Comparison of ENCODE assay signal across 8 mouse cellular contexts in genomic region chr10:71348637-71349280, GRCm38 (mm10). TPM values are rescaled to one million over a fixed set of nuclear protein-coding genes. Genes with fewer than 3 reads are reported as not detected.
DNase-seq lines count a peak whose midpoint lies in the region; ATAC-seq and TF ChIP-seq lines count a peak whose summit lies in the region.

No protein-coding gene starts in this region.

- H3K27me3 ChIP-seq in C2C12 (ENCODE audit: control insufficient read depth, insufficient read depth, insufficient read length): no peaks in the 10 kb centered on the region
- H3K27me3 ChIP-seq in embryonic facial prominence, embryonic 11.5 days (ENCODE audit: control insufficient read depth, insufficient read depth, low read length): no peaks in the 10 kb centered on the region
- no peaks in the 10 kb centered on the region for H3K27me3 ChIP-seq in hindbrain, postnatal 0 days (ENCODE audit: insufficient read depth, low read length)
- no peaks in the 10 kb centered on the region for H3K27me3 ChIP-seq in megakaryocyte, embryonic 14.5 days (replicated peaks)

- peak; percentile 17 for DNase-seq in cerebellum, adult 9-10 months
- no peak for DNase-seq in cerebellum, postnatal 4 days (ENCODE audit: low spot score in 2 of 2)
- no peak for DNase-seq in embryonic facial prominence, embryonic 11.5 days (ENCODE audit: low spot score)
- DNase-seq in hindbrain, postnatal 0 days (ENCODE audit: low spot score): no peak
- no peak for DNase-seq in gastrocnemius, postnatal 14 days
- no peak for DNase-seq in gastrocnemius, adult 18-20 months (ENCODE audit: low spot score)

- H3K79me3 ChIP-seq in C2C12 (ENCODE audit: low read depth): peaks cover 40% of the 10 kb centered on the region

- peak overlapping the region; percentile 76 for H3K9ac ChIP-seq in embryonic facial prominence, embryonic 11.5 days (replicated peaks; ENCODE audit: low read length)
- H3K9ac ChIP-seq in hindbrain, postnatal 0 days (replicated peaks; ENCODE audit: low read length): peak overlapping the region; percentile 88

- H3K27ac ChIP-seq in embryonic facial prominence, embryonic 11.5 days (replicated peaks; ENCODE audit: low read depth, low read length): no peak overlapping the region
- peak overlapping the region; percentile 91; the same call in 1 of the 2 replicates for H3K27ac ChIP-seq in hindbrain, postnatal 0 days

- no peak for TF ChIP-seq CTCF in C2C12 (IDR thresholded peaks at IDR 0.05; ENCODE audit: control insufficient read depth, insufficient read depth, insufficient read length)
- TF ChIP-seq CTCF in hindbrain, postnatal 0 days (IDR thresholded peaks at IDR 0.05; ENCODE audit: low read depth): no peak

- ATAC-seq in embryonic facial prominence, embryonic 11.5 days (replicated peaks; ENCODE audit: insufficient number of reproducible peaks, low FRiP score, low TSS enrichment, low read depth): no peak
- no peak for ATAC-seq in hindbrain, postnatal 0 days

- WGBS in embryonic facial prominence, embryonic 11.5 days: 27% methylated on average over 16 of the region's 16 CpGs
- WGBS in hindbrain, postnatal 0 days: 19% methylated on average over 16 of the region's 16 CpGs

- intact Hi-C loops in gastrocnemius, postnatal 14 days (cut with DNase I; ENCODE audit: low total_unique reads): no loop called here

- H3K4me2 ChIP-seq in embryonic facial prominence, embryonic 11.5 days (ENCODE audit: low read depth, low read length): peak overlapping the region; percentile 96
- peak overlapping the region; percentile 96 for H3K4me2 ChIP-seq in hindbrain, postnatal 0 days (ENCODE audit: low read depth, low read length)

- H3K36me3 ChIP-seq in C2C12 (ENCODE audit: control insufficient read depth, insufficient read depth): peaks cover 18% of the 10 kb centered on the region
- no peaks in the 10 kb centered on the region for H3K36me3 ChIP-seq in embryonic facial prominence, embryonic 11.5 days (replicated peaks; ENCODE audit: control insufficient read depth, insufficient read depth, low read depth, low read length)
- no peaks in the 10 kb centered on the region for H3K36me3 ChIP-seq in hindbrain, postnatal 0 days (ENCODE audit: insufficient read depth, low read length)
- H3K36me3 ChIP-seq in megakaryocyte, embryonic 14.5 days (replicated peaks; ENCODE audit: low read length): peaks cover 34% of the 10 kb centered on the region

- peaks cover 69% of the 10 kb centered on the region for H3K79me2 ChIP-seq in C2C12 (ENCODE audit: control insufficient read depth, insufficient read depth)

- peak overlapping the region; percentile 96 for H3K4me3 ChIP-seq in C2C12 (ENCODE audit: insufficient read depth, poor library complexity, severe bottlenecking)
- H3K4me3 ChIP-seq in embryonic facial prominence, embryonic 11.5 days (ENCODE audit: low read depth, low read length): peak overlapping the region; percentile 75
- peak overlapping the region; percentile 75 for H3K4me3 ChIP-seq in hindbrain, postnatal 0 days (ENCODE audit: low read length)
- peak overlapping the region; percentile 100 for H3K4me3 ChIP-seq in megakaryocyte, embryonic 14.5 days (replicated peaks)

- peak overlapping the region; percentile 92 for H3ac ChIP-seq in C2C12 (ENCODE audit: control insufficient read depth, insufficient read length, low read depth)

- H3K4me1 ChIP-seq in embryonic facial prominence, embryonic 11.5 days (ENCODE audit: control insufficient read depth, insufficient read depth, low read length): no peaks in the 10 kb centered on the region
- peaks cover 8% of the 10 kb centered on the region for H3K4me1 ChIP-seq in hindbrain, postnatal 0 days (ENCODE audit: insufficient read depth, low read length)
- H3K4me1 ChIP-seq in megakaryocyte, embryonic 14.5 days: peaks cover 55% of the 10 kb centered on the region

- no peaks in the 10 kb centered on the region for H3K9me3 ChIP-seq in embryonic facial prominence, embryonic 11.5 days (replicated peaks; ENCODE audit: control insufficient read depth, low read length)
- H3K9me3 ChIP-seq in hindbrain, postnatal 0 days (ENCODE audit: low read length): no peaks in the 10 kb centered on the region
- no peaks in the 10 kb centered on the region for H3K9me3 ChIP-seq in megakaryocyte, embryonic 14.5 days

TF ChIP-seq in C2C12, 6 proteins besides CTCF, POLR2A, EP300 and RAD21:
- TF ChIP-seq MYOD1 (IDR thresholded peaks at IDR 0.05; ENCODE audit: control insufficient read depth, insufficient read length, low read depth): no peak
- no peak for TF ChIP-seq USF1 (IDR thresholded peaks at IDR 0.05; ENCODE audit: low read depth)
- TF ChIP-seq FOSL1 (IDR thresholded peaks at IDR 0.05; ENCODE audit: insufficient read depth, low read length, poor library complexity, severe bottlenecking): no peak
- TF ChIP-seq CEBPB (IDR thresholded peaks at IDR 0.05; ENCODE audit: low read depth): no peak
- TF ChIP-seq MYOG (IDR thresholded peaks at IDR 0.05; ENCODE audit: control insufficient read depth, extremely low read depth, insufficient read length): no peak
- TF ChIP-seq MAX (IDR thresholded peaks at IDR 0.05): no peak

RNA-seq across cellular contexts. Expression of gene Ipmk, which starts 1.2 kb away (rescaled TPM):
- 9.2 TPM for polyA plus RNA-seq in C2C12 (2012; fragmentation: generic; extraction: Trizol)
- polyA plus RNA-seq in embryonic facial prominence, embryonic 11.5 days (2014; fragmentation: Nextera tagmentation; extraction: Ambion mirVana): 20.3 and 21.0 TPM in 2 replicates
- 17.3 and 19.0 TPM in 2 replicates for total RNA-seq in hindbrain, postnatal 0 days (2014; rRNA removed)
- 14.0 and 14.4 TPM in 2 replicates for polyA plus RNA-seq in hindbrain, postnatal 0 days (2015; fragmentation: Nextera tagmentation; extraction: Ambion mirVana)
- 5.1 and 14.8 TPM in 2 replicates for polyA plus RNA-seq in megakaryocyte, embryonic 14.5 days (2012; ENCODE audit: insufficient read depth, low replicate concordance)
- 10 to 100 TPM; 10.8 to 11.8 TPM for total RNA-seq in gastrocnemius, postnatal 14 days (2021)
- total RNA-seq in gastrocnemius, adult 18-20 months (2021): 10 to 100 TPM; 18.0 to 19.4 TPM

RNA-seq across cellular contexts. Expression of gene Cisd1, which starts 4.0 kb away (rescaled TPM):
- 132 TPM for polyA plus RNA-seq in C2C12 (2012; fragmentation: generic; extraction: Trizol)
- polyA plus RNA-seq in embryonic facial prominence, embryonic 11.5 days (2014; fragmentation: Nextera tagmentation; extraction: Ambion mirVana): 121 and 128 TPM in 2 replicates
- 105 and 108 TPM in 2 replicates for total RNA-seq in hindbrain, postnatal 0 days (2014; rRNA removed)
- 388 and 399 TPM in 2 replicates for polyA plus RNA-seq in hindbrain, postnatal 0 days (2015; fragmentation: Nextera tagmentation; extraction: Ambion mirVana)
- 31.8 and 32.1 TPM in 2 replicates for polyA plus RNA-seq in megakaryocyte, embryonic 14.5 days (2012; ENCODE audit: insufficient read depth, low replicate concordance)
- 100 to 1,000 TPM; 130 to 134 TPM for total RNA-seq in gastrocnemius, postnatal 14 days (2021)
- total RNA-seq in gastrocnemius, adult 18-20 months (2021): 100 to 1,000 TPM; 235 to 236 TPM
